Mouse (Mus musculus): ENCODE measurements around the gene F830045P16Rik.

Gene F830045P16Rik

DNA sequence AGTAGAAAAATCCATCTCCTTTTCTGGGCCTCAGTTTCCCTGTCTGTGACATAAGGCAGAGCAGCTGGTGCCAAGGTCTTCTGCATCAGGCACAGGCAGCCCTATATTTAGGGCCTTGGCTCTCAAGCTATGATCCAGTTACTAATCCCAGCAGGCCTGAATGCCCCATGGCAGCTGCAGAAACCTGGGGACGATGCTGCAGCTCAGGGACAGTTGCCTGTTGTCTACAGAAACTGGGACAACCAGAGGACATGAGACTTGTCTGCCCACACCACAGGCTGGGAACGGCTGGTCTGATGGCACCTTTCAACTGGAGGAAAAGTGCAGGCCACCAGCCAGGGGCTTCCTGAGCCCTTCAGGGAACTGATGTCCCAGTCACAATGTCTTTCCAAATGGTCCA is at the start of gene F830045P16Rik:
F830045P16Rik (minus strand) TSS at position 226 of the 400 bp plus-strand sequence.
- no peak for DNase-seq

DNA sequence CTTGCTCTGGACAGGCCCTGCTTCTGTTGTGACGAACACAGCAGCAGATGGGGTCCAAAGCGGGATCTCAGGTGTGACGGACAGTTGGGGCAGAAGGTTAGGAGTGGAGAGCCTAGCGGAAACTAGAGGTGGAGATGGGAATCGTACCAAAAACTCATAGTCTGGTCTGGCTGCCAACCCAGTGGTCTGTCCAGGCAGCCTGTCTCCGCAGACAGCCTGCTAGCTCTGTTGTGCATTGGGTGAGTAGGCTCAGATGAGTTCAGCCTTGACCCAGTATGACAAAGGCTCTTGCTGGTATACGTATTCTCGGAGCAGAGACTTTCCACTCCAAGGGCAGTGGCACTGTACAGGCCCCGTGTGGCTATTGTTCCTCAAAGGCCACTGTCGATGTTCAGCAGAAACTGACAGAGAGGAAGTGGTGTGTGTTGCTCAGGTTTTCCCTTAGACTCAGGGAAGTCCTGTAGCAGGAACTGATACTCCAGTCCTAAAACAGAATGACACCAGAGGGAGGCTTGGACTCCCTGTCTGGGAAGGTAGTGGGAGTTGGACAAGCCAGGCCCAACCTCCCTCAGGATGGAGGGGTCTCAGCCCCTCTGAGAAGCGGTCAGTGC is 49.6 kb upstream of the F830045P16Rik start:
- DNase-seq = no peak

DNA sequence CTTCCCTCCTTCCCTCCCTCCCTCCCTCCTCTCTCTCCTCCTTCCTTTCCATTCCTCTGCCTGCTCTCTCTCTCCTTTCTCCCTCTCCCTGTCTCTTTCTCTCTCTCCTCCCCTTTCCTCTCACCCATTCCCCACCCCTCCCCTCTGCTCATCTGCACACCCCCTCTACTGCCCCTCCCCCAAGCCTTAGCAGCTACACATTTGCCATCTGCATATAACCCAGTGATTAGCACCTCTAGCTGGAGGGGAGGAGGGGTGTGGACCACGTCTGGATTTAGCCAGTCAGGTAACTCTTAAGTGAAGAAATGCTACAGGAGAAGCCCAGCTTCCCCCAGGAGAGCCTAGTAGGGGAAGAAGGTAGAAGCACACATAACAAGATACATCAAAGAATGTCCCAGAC is 48.5 kb upstream of the F830045P16Rik start:
- no peak for DNase-seq

DNA sequence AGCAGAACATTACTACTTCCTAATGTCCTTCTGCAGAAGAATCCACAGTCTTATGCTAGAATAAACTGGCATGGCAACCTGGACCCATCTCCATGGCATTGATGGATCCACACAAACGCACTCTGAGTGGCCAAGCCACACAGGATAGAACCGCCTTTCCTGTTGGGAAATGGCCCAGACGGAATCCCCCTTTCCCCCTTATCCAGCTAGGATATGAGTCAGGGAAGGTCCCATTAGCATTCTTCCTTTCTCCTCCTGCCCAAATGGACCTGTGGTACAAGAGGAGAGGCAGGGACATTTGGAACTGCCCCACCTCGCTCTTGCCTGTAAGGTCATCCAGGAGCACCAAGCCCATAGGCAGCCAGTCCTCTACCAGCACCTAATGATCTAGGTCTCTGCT is 45.9 kb upstream of the F830045P16Rik start:
- DNase-seq = no peak

DNA sequence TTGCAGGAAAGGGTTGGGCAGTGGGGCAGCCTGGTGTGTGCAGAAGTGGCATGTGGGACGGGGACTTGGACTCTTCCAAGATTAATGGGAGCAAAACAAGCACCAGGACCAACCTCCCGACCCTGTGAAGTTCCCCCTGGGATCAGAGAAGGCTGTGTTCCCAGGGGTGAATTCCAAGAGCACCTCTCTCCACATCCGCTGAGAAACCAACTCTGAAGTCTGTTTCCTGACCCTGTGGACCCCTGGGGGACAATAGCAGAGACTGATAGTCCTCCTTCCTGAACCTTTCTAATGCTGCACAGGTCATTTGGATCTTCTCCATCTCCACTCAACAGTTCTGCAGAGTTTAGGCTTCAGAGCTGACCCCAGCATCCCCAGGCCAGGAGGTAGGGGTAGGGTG is 45.4 kb upstream of the F830045P16Rik start:
- no peak for DNase-seq

DNA sequence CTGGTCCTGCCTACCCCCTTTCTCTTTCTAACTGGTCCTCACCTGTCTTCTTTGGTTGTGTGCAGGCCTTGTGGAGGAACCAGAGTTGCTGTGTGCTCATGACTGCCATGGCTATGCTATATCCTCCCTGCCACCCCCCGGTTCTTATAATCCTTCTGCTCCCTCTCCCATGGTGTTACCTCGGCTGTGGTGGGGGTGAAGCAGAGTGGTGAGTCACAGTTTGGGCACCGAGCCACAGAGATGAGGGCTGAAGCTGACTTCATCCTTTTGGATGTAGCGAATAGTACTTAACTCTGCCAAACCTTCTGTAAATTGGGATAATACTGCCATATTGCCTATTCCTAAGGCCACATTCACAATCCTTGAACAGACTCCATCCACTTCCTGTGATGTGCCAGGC is 44.3 kb upstream of the F830045P16Rik start:
- DNase-seq = peak; percentile 87

DNA sequence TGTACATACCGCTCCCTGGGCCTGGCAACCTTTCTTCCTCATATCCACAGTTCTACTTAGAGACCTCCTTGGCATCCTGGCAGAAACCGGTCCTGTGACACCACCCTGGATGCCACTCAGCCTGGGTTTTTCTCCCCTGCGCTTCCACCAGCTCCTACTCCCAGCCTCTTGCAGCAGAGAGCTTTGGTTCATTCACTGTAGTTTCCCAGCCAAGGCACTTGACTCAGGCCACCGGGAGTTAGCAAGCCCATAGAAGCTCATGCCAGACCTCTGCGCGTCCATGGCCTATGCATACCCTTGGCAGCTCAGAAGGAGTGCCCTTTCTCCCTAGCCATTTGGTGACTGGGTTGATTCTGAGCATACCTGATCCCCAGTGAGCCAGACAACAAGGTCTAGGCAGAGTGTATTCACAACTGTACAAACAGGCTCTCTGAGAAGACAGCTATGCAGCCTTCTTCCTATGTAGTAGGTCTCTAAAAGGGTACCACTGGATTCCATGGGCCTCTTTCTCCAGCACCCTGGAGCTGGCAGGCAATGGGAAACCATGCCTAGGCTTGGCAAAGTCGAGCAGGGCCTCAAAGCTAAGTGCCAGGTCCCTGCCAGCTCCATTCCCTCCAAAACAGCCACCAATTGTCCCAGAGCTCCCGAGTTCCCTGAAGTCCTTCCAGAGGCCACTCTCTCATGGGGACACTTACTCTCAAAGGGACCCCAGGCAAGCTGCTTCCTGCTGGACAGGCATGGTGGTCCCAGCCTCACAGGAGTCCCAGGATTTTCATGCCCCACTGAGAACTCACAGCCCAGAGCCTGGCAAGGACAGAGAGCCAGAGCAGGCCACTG is 40.4 kb upstream of the F830045P16Rik start:
- DNase-seq = no peak

DNA sequence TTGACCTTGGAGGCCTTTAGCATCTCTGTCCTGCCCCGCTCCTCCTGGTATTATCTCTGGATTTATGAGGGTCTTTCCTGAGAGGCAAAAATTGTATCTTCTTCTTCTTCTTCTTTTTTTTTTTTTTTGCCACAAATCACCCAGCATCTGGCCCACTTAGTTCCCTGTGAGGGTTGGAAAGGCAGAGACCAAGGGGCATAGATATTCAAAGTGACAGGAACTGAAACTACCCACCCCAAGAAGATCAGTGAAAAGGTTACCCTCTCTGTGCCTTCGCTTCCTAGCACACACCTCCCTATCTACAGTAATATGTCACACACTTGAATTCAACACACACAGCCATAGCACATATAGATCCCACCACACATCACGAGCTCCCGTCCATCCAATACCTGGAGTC is 38.7 kb upstream of the F830045P16Rik start:
- DNase-seq = no peak

DNA sequence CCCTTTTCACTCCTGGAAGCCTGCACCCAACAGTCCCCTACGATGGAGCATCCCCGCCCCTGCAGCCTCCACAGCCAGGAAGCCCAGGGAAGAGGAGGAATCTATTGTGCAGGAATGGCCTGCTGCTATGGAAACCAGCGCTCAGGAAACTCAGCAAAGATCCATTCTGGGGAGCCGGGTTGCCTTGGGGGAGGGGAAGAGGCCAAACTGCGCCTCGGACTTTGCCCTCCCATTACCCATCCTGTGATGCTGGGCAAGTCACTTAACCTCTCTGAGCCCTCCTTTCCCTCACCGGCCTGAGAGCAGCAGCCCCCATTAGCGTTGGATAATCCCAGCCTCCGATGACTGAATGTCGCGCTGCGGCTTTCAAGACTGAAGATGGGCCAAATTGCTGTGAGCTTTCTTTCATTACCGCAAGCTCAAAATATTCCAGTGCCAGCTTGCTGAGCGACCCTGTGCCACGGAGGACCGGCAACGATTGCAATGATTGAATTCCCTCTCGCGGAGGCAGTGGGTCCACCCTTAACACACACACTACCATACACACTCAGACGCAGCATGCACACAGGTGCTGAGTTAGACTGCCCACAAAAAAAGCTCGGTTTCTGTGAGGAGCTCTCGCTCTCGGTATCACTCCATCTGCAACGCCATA is 38.1 kb upstream of the F830045P16Rik start:
- DNase-seq = peak; percentile 85

DNA sequence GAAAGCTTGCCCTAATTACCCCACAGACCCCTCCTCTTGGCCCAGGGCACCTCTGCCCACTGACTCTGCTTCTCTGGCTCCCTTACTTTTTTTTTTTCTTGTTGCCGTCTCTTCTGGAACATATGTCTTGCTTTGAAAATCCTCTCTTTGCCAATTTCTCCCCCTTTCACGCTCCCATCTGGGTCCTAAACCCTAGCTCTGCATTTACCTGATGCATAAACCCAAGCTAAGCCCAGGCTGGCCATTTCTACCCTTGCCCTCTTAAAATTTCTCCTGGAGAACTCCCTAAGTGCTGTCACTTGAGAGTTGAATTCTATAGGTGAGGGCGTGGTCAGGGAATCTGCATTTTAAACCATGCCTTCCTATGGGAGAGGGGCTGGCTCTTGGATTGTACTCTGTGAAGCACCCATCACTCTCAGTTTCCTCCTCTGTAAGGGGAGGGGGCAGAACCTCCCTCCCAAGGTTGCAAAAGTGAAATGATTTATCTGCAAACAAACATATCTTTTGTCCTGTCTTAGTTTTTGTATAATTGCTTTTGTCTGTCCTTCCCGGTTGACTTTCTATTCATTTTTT is 37.4 kb upstream of the F830045P16Rik start:
- no peak for DNase-seq

DNA sequence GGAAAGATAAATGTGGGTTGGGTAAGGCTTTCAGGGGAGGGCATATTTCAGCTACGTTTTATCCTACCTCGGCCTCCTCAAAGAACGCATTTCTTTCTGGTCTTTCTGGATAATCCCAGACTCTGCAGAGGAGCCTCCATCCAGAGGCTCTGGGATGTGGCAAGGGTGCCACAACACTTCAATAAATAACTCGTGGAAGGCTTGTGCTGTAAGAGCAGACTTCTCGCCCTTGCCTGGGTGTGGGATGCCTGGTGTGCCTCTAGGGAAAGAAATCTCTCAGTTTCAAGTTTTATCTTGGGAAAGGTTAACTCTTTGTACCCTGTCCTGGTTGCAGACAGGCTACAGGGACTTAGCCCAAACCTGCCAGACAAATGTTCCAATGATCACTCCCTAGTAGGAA is 33.2 kb upstream of the F830045P16Rik start:
- peak; percentile 49 for DNase-seq

DNA sequence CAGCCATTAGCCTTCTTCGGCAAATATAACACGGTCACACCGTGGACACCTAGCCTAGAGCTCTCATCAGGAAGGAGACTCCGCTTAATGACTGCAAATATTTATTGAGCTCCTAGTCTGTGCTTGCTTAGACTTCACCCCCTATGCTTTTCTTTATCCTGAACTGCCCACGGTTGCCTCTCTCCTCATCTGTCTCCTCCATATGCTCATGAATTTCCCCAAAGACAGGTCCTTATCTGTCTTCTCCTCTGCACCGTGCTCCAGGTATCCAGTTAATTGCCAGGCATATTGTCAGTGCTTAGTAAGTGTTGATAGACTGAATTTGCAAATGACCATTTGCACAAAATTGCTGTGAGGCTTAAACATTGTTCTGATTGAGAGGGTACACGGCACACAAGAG is 32.7 kb upstream of the F830045P16Rik start:
- DNase-seq = no peak

DNA sequence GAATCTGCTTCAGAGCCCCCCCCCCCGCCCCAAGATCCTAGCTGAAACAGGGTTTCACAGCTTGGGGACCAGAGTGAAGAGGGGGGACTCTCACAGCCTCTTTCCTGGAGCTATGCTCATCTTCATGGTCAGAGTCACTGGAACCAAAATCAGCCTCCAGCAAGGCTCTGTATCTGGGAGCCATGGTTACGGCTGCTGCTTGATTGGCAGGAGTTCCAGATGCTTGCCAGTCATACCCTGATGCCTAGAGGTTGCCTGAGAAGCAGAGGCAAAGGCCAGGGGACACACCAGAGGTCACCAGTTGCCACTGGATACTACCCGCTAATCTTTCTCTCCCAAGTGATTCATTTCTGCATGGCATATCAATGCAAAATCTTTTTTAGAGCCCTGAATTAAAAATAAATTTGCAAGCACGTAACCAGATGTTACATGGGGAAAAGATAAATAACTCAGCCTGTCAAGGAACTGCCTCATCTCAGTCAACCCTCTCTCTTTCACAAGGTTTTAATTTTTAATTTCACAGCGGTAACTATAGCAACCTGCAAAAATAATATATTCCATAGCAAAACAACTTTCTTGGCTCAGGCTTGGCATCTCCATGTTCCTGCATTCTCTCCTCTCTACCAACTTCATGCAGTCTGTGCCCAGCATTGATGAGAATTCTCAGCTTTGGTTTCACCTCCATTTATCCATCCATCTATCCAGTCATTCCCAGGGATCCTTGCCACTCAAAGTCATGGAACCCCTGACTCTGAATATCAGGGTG is 27.7 kb upstream of the F830045P16Rik start:
- peak; percentile 39 for DNase-seq

DNA sequence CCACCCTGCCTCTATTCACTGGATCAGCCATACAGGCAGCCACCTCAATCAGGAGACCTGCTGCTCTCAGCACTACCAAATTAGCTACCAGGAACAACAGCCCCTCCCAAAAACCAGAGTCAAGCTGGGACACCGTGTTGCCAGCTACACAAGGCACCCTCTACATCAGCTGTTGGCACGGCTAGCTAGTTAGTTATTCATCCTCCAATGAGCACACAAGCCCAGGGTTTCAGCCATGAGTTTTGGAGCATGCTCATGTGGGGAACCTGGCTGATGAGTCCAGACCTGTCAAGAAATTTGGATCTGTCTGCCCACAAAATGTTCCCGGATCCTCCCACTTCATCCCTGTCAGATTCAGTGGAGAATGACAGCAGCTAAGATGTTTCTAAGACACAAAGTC is 25.4 kb upstream of the F830045P16Rik start:
- DNase-seq = peak; percentile 63

DNA sequence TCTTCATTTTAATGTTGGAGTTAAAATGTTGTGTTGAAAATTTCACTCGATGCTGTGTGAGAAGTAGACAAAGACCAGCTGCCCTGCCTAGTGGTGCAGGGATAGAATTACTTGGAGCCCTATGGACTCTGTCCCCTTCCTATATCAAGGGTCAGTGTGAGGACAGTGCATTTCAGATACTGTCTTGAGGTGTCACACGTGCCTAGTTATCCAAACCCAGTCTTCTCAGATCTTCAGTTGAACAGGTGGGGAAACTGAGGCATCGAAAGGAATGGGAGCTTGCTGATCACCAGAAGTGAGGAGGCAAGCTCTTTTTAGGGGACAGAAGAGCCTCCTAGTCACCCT is 22.4 kb upstream of the F830045P16Rik start:
- no peak for DNase-seq

DNA sequence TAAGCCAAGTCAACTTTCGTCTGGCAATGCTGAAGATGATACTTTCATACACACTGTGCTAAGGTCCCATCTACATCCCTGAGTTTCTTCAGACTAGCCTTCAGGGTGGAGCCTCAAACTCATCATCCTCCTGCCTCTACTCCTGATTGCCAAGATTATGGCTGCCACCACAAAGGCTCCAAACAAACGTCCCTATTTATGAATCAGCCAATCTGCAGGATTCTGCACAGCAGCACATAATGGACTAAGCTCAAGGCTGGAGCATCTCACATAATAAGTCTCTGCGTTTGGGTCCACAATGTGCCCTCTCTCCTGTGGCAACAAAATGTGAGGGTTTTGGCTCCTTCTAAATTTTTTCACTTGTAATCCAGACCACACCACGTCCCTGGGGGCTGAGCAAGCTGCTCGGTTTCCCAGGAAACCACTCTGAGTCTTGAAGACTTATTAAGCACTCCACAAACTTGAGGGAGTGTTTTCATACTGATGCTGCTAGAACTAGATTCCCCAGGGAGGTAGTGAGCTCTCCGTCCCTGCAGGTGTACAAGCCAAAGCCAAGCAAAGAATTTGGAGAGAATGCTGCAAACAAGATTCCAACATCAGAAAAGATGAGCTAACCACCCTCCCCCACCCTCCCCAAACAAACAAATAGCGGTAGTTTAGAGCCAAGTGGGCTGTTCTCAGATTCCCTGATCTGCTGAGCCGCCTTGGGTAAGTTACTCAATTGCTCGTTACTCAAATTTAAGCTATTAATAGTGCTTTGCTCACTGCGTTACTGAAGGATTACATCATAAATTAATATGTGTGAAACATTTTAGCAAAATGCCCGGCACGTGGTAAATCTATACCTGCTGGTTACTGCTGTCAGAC is 21.8 kb upstream of the F830045P16Rik start:
- DNase-seq = no peak

DNA sequence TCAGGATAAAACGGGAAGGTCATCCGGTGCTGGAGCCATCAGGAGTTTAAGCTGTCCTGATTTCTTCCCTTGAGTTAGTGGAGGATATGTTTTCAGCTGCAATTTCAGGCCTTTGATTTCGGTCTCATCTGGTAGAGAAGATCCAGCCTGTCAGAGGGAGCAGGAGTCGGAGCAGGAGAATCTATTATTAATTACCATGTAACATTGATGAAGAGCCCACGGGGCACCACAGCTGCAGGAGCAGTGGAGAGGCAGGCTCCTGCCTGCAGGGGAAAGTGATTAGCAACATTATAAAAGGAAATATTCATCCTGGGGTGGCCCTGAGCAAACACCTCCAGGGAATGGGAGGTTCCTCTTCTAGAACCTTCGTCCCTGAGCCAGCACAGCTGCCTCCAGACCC is 19.7 kb upstream of the F830045P16Rik start:
- DNase-seq = no peak

DNA sequence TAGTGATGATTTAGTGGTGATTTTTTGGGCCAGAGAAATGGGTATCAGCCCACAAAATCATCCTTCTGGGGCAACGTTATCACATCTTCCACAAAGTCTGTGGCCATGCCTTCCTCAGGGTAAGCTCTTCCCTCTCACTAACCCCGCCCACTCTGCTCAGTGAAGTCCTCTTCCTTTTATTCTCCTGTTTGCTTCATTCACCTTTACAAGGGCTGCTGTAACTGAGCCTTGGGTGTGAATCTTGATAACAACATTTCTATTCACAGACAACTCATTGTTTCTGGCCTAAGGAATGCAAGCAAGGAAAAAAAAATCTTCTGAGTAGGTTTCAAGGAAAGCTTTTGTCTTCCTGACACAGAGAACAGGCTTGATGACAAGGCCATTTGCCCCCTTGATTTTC is 14.4 kb upstream of the F830045P16Rik start:
- no peak for DNase-seq

DNA sequence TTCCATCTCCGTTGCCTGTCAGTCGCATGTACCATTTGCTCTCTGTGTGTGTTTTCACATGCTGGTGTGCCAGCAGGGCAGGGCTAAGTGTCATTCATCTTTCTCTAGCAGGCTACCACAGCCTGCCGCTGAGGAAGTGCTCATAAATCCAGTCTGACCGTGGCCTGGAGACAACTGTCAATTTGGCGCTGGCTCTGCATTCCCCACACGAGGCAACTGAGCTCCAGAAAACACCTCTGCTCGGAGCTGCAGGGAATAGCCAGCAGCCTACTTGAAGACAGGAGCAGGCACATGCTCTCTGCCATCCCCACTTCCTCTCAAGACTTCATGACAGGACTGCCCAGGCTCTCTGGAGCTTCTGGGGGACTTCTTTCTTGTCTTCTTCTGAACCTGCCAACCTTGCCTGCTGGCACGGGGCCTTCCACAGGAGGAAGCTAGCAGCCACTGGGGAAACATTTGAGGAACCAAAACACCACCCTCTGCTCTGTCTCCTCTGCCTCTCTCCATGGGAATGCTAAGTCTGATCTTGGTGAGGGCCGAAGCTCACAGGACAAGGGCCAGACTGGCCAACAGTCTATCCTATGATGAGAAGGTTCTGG is 13.2 kb upstream of the F830045P16Rik start:
- no peak for DNase-seq

DNA sequence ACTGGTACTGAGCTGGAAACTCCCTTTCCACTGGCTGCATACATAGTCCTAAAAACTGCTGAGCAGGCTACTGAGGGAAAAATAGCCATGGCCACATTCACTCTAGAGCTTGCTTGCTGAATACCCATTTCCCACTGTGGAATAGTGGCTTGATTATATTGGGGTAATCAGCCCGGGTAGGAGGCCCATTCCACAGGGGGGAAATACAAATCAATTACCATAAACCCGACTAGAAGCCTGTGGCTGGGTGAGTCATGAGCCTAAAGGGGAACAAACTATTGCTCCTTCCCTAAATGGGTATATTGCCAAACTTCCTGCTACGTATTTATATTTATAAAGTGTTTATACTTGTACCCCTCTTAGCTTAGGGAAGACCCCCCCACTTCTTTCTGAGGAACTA is 10.4 kb upstream of the F830045P16Rik start:
- no peak for DNase-seq

DNA sequence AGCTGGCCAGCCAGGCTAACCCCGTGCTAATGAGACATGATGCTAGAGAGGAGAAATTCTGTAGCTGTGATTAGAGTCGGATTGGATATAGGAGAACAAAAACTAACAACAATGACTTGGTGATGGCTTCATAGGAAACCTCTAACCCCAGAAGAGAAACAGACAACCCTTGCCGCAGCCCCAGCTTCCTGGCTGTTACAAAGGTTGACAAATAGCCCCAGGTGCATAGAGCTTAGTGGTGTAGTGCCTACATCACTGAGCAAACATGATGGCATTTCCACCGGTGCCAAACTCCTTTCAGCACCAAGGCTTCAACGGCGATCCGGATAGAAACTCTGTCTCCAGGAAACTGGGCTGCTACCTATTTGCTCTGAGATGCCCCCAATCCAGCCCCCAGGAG is 9.2 kb upstream of the F830045P16Rik start:
- no peak for DNase-seq

DNA sequence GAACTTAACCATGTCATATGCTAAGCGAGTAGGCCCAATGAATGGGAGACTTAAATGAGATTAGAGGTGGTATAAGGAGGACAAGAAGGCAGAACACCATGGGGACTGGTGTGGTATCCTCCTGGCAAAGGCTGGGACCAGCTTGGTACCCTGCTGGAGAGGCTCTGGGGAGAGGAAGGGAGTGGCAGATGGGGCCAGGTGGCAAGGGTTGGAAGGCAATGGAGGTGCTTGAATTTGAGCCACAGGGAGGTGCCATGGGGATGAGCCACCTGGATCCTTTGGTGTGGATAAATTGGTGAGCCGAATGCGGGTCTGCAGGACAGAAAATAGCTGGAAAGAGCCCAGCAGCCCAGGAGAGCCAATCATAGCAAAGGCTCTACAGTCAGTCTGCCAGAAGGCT is 8.5 kb upstream of the F830045P16Rik start:
- DNase-seq = no peak
